11 mouse cellular contexts compared by ENCODE assay signal in genomic region chr15:12682549-12682948, GRCm38 (mm10). TPM values are rescaled to one million over a fixed set of nuclear protein-coding genes. Genes with fewer than 3 reads are reported as not detected.
DNase-seq lines count a peak whose midpoint lies in the region; ATAC-seq and TF ChIP-seq lines count a peak whose summit lies in the region.
"Had no signal": no experiment of that assay in that cellular context is flagged by ENCODE, and none has a peak within 500 bp of the region (broad histone marks: within the 10 kb centered on the region; RNA-seq: fewer than 3 reads in every experiment).

No protein-coding gene starts in this region.

- H3K27me3 ChIP-seq in hindbrain, postnatal 0 days (ENCODE audit: insufficient read depth, low read length), result no peaks in the 10 kb centered on the region
- no peaks in the 10 kb centered on the region for H3K27me3 ChIP-seq in hindbrain, embryonic 10.5 days (ENCODE audit: insufficient read depth, poor library complexity, severe bottlenecking)
- no peaks in the 10 kb centered on the region for H3K27me3 ChIP-seq in midbrain, embryonic 11.5 days (ENCODE audit: control insufficient read depth, insufficient read depth, low read length)
- no peaks in the 10 kb centered on the region for H3K27me3 ChIP-seq in midbrain, embryonic 10.5 days (ENCODE audit: low read depth, poor library complexity, severe bottlenecking)
- H3K27me3 ChIP-seq in stomach, embryonic 15.5 days (replicated peaks), result no peaks in the 10 kb centered on the region
- H3K27me3 ChIP-seq: hindbrain, embryonic 12.5 days had no signal

- WGBS in hindbrain, postnatal 0 days, result 41% methylated on average over 9 of the region's 9 CpGs
- WGBS in hindbrain, embryonic 10.5 days, result 64% methylated on average over 9 of the region's 9 CpGs
- 59% methylated on average over 9 of the region's 9 CpGs for WGBS in midbrain, embryonic 11.5 days
- WGBS in midbrain, embryonic 10.5 days, result 70% methylated on average over 9 of the region's 9 CpGs
- 43% methylated on average over 9 of the region's 9 CpGs for WGBS in stomach, embryonic 15.5 days

- TF ChIP-seq CTCF in hindbrain, postnatal 0 days (IDR thresholded peaks at IDR 0.05; ENCODE audit: low read depth), result no peak

- no peak overlapping the region for H3K4me2 ChIP-seq in hindbrain, postnatal 0 days (ENCODE audit: low read depth, low read length)
- no peak overlapping the region for H3K4me2 ChIP-seq in midbrain, embryonic 11.5 days
- no peak overlapping the region for H3K4me2 ChIP-seq in stomach, embryonic 15.5 days
- H3K4me2 ChIP-seq: hindbrain, embryonic 12.5 days had no signal

- intact Hi-C loops in heart, postnatal 14 days (cut with DNase I), result no loop called here

- H3K27ac ChIP-seq in hindbrain, postnatal 0 days, result no peak overlapping the region
- no peak overlapping the region for H3K27ac ChIP-seq in hindbrain, embryonic 10.5 days
- no peak overlapping the region for H3K27ac ChIP-seq in midbrain, embryonic 11.5 days (ENCODE audit: low read depth, low read length)
- H3K27ac ChIP-seq in midbrain, embryonic 10.5 days (replicated peaks), result no peak overlapping the region
- H3K27ac ChIP-seq in stomach, embryonic 15.5 days, result peak overlapping the region; percentile 26; the same call in 1 of the 2 replicates
- H3K27ac ChIP-seq: hindbrain, embryonic 12.5 days had no signal

- no peaks in the 10 kb centered on the region for H3K36me3 ChIP-seq in hindbrain, postnatal 0 days (ENCODE audit: insufficient read depth, low read length)
- H3K36me3 ChIP-seq in hindbrain, embryonic 10.5 days, result no peaks in the 10 kb centered on the region
- H3K36me3 ChIP-seq in midbrain, embryonic 11.5 days (ENCODE audit: control insufficient read depth, insufficient read depth, low read length), result no peaks in the 10 kb centered on the region
- peaks cover 5% of the 10 kb centered on the region; the same call in 1 of the 2 replicates for H3K36me3 ChIP-seq in midbrain, embryonic 10.5 days
- H3K36me3 ChIP-seq in stomach, embryonic 15.5 days, result no peaks in the 10 kb centered on the region
- H3K36me3 ChIP-seq: hindbrain, embryonic 12.5 days had no signal

- no peaks in the 10 kb centered on the region for H3K9me3 ChIP-seq in hindbrain, postnatal 0 days (ENCODE audit: low read length)
- peaks cover 5% of the 10 kb centered on the region; the same call in 1 of the 2 replicates for H3K9me3 ChIP-seq in hindbrain, embryonic 10.5 days
- no peaks in the 10 kb centered on the region for H3K9me3 ChIP-seq in midbrain, embryonic 11.5 days (ENCODE audit: control insufficient read depth, low read length)
- H3K9me3 ChIP-seq in midbrain, embryonic 10.5 days (replicated peaks), result no peaks in the 10 kb centered on the region; the same call in 1 of the 2 replicates
- no peaks in the 10 kb centered on the region for H3K9me3 ChIP-seq in stomach, embryonic 15.5 days

- no peak overlapping the region for H3K4me3 ChIP-seq in hindbrain, postnatal 0 days (ENCODE audit: low read length)
- H3K4me3 ChIP-seq in hindbrain, embryonic 10.5 days, result no peak overlapping the region
- no peak overlapping the region for H3K4me3 ChIP-seq in midbrain, embryonic 11.5 days (ENCODE audit: low read depth, low read length)
- H3K4me3 ChIP-seq in midbrain, embryonic 10.5 days, result no peak overlapping the region
- H3K4me3 ChIP-seq in stomach, embryonic 15.5 days (replicated peaks), result no peak overlapping the region
- H3K4me3 ChIP-seq: hindbrain, embryonic 12.5 days had no signal

- no peaks in the 10 kb centered on the region for H3K4me1 ChIP-seq in hindbrain, postnatal 0 days (ENCODE audit: insufficient read depth, low read length)
- H3K4me1 ChIP-seq in hindbrain, embryonic 10.5 days (replicated peaks), result peaks cover 7% of the 10 kb centered on the region; the same call in 1 of the 2 replicates
- peaks cover 2% of the 10 kb centered on the region; the same call in 1 of the 2 replicates for H3K4me1 ChIP-seq in midbrain, embryonic 11.5 days (ENCODE audit: control insufficient read depth, insufficient read depth, low read length)
- H3K4me1 ChIP-seq in midbrain, embryonic 10.5 days, result peaks cover 7% of the 10 kb centered on the region; the same call in 1 of the 2 replicates
- 0 out of 2 replicates have a peak, but pooled peaks cover 7% of the 10 kb centered on the region for H3K4me1 ChIP-seq in stomach, embryonic 15.5 days

- no peak for DNase-seq in hindbrain, postnatal 0 days (ENCODE audit: low spot score)
- DNase-seq in hindbrain, embryonic 10.5 days (ENCODE audit: low spot score), result no peak
- no peak for DNase-seq in midbrain, embryonic 11.5 days (ENCODE audit: low spot score, missing footprints)
- DNase-seq in midbrain, embryonic 10.5 days (ENCODE audit: low spot score), result no peak
- DNase-seq in heart, postnatal 14 days, result peak; percentile 6 to 17
- no peak for DNase-seq in c-Kit-positive CD71-positive TER-119-positive erythroid progenitor cells, embryonic 14.5 days (ENCODE audit: low spot score)
- no peak for DNase-seq in urinary bladder, postnatal 4 days (ENCODE audit: low spot score in 2 of 2)
- DNase-seq: cerebellum, postnatal 14 days; left cerebral cortex, postnatal 4 days had no signal

- 0 out of 2 replicates have a peak, but pooled peaks have one; percentile 27 for ATAC-seq in hindbrain, postnatal 0 days
- 0 out of 2 replicates have a peak, but pooled peaks have one; percentile 27 for ATAC-seq in midbrain, embryonic 11.5 days (ENCODE audit: low FRiP score)
- ATAC-seq in stomach, embryonic 15.5 days (ENCODE audit: insufficient read depth, low FRiP score, low read depth), result no peak

- no peak overlapping the region for H3K9ac ChIP-seq in hindbrain, postnatal 0 days (replicated peaks; ENCODE audit: low read length)
- H3K9ac ChIP-seq in midbrain, embryonic 11.5 days (ENCODE audit: low read length), result no peak overlapping the region
- H3K9ac ChIP-seq in stomach, embryonic 15.5 days, result no peak overlapping the region
- H3K9ac ChIP-seq: hindbrain, embryonic 12.5 days had no signal

RNA-seq across cellular contexts. Expression of gene Pdzd2, which starts 57.2 kb away (rescaled TPM):
- total RNA-seq in hindbrain, postnatal 0 days (2014; rRNA removed), result 28.5 and 40.6 TPM in 2 replicates
- 15.4 and 15.9 TPM in 2 replicates for polyA plus RNA-seq in hindbrain, postnatal 0 days (2015; fragmentation: Nextera tagmentation; extraction: Ambion mirVana)
- polyA plus RNA-seq in hindbrain, embryonic 10.5 days (2016; fragmentation: Nextera tagmentation; extraction: Ambion mirVana), result 4.0 and 4.9 TPM in 2 replicates
- polyA plus RNA-seq in midbrain, embryonic 11.5 days (2014; fragmentation: Nextera tagmentation; extraction: Ambion mirVana), result 5.2 and 6.5 TPM in 2 replicates
- 6.1 TPM in 2 replicates for polyA plus RNA-seq in midbrain, embryonic 10.5 days (2016; fragmentation: Nextera tagmentation; extraction: Ambion mirVana)
- 100 to 1,000 TPM; 136 to 185 TPM for total RNA-seq in heart, postnatal 14 days (2021)
- 26.9 and 28.3 TPM in 2 replicates for polyA plus RNA-seq in stomach, embryonic 15.5 days (2015; fragmentation: Nextera tagmentation; extraction: Ambion mirVana)

Comparison
In these comparisons a context has a peak if more than half of its experiments do, and no peak if none do; other contexts are left out.
1. DNase-seq: peak in heart, postnatal 14 days (2 of 2); none in hindbrain, postnatal 0 days (single experiment), hindbrain, embryonic 10.5 days (single experiment), midbrain, embryonic 11.5 days (single experiment), midbrain, embryonic 10.5 days (single experiment), c-Kit-positive CD71-positive TER-119-positive erythroid progenitor cells, embryonic 14.5 days (single experiment) and urinary bladder, postnatal 4 days (0 of 2).